Mouse (Mus musculus): ENCODE data around the gene Lnx2. TPM values are rescaled to one million over a fixed set of nuclear protein-coding genes. Genes with fewer than 3 reads are reported as not detected.
A peak's percentile ranks its signal among the peaks of the same experiment; 100 is the strongest.

Gene Lnx2
- total RNA-seq, 2 experiments from 2014 or later: 16.5 to 16.6 TPM

DNA sequence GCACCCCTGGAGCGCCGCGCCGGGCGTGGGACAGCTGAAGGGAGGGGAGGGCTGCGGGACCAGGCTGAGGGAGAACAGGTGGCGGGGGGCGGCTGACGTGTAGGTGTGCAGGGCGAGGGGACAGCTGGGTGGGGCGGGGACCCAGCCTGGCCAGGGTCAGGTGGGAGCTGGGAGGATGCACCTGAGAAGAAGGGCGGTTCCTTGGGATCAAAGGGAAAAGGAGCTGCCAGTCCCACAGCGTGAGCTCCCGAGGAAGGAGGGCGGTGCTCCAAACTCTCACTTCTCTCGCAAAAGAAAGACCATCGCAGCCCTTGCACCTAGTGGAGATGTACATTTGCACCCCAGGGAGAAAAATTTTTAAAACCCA, 396 bp upstream of the Lnx2 start, which contains the start of gene Polr1d:
TSS of gene Polr1d (plus strand) at position 252 of the 367 bp plus-strand sequence.
- no peak for DNase-seq

DNA sequence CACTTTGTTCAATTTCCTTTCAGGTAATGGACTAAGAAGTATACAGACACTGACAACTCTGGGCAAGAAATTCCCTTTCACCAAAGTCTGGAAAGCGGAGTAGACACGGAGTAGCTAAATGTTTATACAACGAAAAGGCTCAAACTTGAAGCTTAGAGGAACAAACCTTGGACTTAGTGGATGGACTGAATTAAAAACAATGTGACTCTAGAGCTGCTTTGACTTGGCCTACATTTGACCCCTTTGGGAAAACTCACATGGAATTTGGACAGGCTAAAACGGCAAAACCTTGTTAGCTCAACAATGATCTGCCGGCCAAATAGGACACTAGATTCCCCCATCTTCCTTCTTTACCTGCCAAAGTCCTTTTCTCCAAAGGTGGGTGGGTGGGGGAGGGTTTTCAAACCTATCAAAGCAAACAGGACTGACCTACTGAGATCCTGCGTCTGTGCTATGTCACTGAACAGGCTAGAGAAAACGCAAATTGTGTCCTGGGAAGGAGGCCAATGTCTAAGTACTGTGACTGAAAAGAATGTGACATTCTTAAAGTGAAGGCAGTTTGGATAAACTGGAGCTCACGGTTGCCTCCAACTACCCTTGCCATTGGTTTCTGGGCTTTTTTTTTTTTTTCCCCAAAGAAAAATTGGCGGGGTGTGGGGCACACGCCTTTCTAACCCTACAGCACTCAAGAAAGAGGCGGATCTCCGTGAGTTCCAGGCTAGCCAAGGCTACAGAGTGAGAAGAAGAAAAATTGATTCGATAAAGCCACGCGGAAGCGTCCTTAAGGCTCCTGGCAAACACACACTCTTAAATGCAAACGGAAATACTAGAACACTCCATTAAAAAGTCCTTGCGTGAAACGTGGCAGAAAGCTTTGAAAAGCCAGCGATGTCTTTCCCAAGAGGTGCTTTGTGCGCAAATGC, 1.0 kb downstream of the Lnx2 start:
- DNase-seq: peak; percentile 70

DNA sequence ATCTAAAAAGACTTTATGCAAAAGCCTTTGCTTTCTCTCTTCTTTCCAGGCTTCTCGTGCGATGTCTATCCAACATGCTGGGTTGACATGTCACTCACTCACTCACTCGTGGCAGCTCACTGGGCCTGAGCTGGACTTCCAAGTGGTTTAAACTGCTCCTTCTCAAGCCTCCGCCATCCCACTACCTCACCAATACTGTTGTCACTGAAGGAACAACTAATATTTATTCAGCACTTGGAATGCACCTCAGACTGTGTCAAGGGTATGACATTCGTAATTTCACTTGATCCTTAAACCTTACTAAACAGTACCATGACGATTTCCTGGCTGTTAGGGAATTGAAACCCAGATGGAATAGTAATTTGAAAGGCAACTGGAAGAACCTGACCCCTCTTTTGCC, 2.6 kb downstream of the Lnx2 start:
- no peak for DNase-seq

DNA sequence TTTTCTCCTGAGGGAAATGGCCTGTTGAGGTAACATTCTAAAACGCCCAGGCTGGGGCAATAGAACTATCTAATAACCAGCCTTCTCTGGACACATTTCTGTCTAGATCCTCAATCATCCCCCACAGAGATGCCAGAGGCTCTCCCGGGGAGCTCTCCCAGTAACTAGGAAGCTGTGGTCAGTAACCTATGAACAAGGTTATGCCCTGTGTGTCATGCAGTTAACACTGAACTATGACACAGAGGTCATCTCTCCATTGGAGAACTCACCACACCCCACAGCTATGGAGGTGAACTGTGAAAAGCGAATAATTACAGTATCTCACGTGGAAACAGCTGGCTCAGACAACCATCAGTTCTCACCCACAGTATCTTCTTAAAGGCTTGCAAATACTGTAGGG, 4.5 kb downstream of the Lnx2 start:
- no peak for DNase-seq

DNA sequence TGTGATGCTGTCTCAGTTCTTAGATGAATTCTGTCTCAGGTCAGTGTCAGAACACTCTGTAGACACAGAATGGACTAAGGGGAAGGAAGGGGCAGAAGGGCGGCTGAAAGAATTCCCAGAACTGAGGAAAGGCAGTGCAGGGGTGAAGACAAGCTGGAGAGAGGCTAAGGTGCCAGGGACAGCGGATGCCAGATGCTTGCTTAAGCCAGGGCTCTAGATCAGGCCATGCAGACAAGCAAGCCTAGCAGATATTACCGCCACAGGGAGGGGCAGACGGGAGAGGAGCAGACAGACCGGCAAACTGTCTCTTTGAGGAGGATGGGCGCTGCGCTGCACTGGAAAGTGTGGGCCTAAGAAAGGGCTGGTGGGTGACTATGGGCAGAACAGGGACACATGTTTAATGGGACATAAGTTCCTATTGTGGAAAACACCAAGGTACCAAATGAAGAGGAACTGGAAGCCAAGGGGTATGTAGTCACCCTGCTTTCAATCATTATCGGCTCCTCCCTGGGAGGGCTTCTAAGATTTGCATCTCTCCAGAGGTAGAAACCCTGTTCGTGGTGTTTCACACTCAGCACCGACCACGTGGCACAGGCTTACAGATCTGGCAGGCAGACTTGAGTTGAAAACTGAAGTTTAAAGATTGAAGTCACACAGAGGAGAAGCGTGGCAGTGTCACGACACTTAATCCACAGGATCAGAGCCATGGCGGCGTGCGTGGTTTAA, 5.4 kb downstream of the Lnx2 start:
- DNase-seq: peak; percentile 27

DNA sequence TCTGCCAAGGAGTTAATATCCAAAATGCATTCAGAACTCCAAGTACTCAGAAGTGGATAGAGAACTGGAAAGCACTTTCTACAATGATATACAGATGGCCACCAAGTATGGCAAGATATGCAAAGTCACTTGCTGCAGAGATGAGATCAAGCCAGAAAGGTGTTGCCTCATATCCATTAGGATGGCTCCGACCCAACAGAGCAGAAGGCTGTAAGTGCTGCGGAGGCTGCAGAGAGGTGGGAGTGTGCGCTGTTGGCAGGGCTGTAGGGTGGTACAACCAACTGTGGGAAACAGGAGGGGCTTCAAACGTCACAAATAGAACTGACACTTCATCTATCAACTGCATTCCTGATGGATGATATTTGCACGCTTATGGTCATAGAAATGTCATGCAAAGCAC, 7.5 kb downstream of the Lnx2 start:
- no peak for DNase-seq

DNA sequence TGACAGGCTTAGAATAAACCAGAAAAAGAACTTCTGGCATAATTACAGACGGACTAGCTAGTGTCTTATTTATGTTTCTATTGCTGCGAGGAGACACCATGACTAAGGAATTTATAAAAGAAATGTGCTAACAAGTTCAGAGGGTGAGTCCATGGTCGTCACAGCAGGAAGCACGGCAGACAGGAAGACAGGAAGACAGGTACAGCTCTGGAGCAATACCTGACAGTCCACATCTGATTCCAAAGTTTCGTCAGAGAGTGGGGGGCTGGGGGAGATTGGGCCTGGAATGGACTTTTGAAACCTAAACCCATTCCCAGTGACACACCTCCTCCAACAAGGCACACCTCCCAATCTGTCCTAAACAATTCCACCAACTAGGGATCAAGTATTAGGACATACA, 9.4 kb downstream of the Lnx2 start:
- no peak for DNase-seq

DNA sequence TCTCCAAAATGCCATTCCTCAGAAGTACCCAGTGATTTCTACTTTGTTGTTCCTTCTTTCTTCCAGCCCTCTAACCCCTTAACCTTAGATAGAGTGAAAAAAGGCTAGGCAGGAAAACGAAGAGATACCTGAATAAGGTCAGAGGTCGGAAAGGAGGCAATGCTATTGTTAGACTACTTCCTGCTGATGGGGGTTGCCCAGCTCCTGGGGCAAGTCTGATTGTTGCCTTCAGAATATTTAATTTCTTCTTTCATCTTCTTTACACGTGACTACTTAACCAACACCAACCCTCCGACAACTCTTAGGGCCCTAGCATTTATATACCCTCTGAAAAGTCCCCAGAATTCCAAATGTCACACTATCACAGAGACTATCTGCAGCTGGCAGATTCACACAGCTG, 10.3 kb downstream of the Lnx2 start:
- DNase-seq: no peak

DNA sequence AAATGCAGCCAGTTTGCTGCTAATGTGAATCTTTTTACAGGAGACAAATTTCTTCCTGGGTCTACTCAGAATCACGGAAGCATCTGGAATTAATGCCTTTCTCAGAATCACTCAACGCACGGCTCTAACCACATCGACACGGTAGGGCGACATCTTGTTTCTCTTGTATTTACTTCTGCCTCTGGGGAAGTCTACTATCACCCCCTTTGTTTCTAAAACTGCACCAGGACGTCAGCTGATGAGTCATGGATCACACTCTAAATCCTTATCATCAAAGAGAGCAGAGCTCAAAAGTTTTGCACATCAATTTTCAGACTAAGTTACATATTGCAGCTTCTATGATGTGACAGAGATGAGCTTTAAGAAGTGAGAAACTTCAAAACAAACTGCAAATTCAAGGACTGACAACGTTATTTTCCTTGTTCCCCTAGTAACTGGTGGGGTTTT, 13.1 kb downstream of the Lnx2 start:
- DNase-seq: no peak

DNA sequence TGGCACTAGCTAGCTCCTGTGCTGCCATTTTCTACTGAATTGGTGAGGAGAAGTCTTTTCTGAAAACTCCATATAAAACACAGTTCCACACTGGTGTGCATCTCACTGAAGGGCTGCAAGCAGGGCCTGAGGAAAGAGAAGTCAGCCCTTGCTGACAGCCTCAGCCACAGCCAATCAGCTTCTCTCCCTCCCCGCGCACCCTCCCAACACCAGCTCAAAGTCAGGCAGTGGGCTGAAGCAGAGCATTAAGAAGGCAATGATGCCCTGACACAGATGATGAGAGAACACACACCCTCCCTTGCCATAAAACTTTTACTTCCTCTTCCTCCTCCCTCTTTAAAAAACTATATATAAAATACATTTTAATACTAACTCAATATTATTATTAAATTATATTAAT, 16.4 kb downstream of the Lnx2 start:
- no peak for DNase-seq

DNA sequence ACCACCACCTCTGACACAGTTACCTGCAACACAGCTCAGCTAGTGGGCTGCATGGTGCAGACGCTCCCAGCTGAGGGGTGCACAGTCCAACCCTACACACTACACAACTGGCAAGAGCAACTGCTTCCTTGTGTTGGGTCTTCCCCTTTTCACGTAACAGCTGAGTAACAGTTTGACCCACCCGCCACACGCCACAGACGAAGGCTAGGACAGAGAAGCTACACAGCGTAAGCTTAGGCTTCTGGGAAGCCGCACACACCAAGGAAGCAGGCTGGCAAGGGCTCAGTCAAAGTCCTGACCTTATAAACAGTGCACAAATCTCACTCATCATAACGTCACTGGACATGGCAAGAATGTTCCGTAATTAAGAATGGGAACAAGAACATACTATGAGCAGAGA, 17.1 kb downstream of the Lnx2 start:
- DNase-seq: no peak

DNA sequence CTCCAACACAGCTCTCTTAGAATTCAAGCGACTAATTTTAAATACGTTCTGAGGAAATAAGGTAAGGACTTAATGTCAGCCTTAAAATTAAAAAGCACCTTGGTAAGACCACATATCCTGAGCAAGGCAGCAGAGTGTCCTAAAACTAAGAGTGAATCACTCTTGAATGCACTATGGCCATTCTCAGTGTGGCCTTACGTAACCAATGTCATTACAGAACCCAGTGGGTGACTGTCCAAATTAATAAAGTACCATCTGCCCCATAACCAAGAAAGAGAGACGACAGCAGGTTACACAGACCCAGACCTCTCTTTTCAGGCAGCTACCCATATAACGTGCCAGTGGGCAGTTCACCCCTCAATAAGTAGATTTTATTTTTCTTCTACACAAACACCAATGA, 17.7 kb downstream of the Lnx2 start:
- DNase-seq: no peak

DNA sequence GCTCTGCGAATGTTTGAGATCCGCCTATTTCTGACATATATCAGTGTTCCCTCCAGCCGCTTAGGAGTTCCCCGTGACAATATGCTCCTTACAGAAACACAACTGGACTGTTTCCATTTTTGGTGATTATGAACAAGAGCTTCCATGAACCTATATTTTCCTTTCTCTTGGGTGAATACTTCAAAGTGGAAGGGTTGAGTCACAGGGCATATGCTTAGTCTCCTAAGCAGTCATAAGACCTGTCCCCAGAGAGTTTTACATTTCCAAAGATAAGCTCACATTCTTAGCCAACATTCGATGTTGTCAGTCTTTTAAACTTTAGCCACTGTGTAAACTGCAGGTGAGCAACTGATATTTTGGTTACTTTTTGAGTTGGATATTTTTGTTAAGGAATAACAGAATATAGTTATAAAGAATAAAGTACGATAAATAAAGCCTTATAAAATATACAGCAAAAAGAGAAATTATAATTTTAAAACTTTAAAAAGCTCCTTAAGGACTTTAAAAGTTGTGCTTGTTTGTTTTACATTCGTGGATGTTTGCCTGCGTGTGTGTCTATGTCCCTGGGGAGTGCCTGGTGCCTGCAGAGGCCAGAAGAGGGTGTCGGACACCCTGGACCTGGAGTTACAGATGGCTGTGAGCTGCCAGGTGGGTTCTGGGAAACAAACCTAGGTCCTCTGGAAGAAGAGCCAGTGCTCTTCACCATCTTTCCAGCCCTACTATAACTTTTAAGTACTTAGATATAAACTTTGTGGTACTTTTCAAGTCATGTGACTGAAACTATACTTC, 18.6 kb downstream of the Lnx2 start:
- no peak for DNase-seq

DNA sequence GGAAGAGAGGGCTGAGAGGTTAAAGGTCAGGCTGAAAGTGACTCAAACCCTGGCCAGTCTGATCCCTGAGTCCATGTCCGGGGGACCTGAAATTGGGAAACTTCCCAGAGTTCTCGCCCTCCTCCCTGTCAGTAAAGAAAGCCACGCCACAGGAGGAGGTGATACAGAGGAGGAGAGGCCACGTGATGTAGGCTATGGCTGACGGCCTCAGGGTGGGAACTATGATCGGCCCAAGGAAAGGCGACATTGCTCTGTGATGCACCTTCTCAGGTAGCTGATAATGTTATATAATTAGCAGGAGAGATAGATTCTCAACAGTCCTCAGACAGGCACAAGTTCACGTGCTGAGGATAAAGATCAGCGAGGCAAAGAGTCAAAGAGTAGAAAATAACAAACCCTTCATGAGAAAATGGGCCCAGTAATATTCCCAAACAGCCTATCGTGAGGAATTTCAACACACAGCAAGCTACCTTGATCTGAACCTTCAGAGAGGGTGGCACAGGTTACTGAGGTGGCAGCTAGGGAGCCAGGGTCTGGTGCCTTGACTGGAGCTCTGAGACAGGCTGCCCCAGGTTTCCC, 19.6 kb downstream of the Lnx2 start:
- no peak for DNase-seq

DNA sequence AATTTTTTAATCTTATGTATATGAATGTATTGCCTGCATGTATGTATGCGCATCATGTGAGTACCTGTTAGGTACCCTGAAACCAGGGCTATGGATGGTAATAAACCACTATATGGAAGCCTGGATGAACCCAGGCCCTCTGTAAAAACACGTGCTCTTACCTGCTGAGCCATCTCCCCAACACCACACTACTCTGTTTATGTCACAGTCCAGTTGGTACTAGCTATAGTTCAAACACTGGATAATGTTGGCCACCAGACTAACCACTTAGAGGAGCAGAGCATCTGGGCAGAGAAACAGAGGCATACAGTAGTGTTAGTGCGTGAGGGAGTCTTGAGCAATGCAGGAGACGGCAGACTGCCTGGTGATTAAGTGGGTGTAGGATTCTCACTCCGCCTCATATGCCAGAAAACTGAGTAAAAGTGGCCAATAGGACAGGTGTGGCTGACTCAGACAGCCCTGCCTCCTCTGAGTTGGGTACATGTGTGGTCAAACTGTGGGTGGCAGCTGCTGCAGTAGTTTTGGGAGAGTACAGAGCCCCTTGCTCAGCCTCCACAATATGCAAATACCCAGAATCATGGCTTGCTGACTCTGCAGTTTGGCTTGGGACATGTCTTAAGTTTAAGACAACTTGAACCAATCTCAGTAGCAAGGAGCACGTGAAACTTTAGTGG, 20.7 kb downstream of the Lnx2 start:
- DNase-seq: no peak

DNA sequence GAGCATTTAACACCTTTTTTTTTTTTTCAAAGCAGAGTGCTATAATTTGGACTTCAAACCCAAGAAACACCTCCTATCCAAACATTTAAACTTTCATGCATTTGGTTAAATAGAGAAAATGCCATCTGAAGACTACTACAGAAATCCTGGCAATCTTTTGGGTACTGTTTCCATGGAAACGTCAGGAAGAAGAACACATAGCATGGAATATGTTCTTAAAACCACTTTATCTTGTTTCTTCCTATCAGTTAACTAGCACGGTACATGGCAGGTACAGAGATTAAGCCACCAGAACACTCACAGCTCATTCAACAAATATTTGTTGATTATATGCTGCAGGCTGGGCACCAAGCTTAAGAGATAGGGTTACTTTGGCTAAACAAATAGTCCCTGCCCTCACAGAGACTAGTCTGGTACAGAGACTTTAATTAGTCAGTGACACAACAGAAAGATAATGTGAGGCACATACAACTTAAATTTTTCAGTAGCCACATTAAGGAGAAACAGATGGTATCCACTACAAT, 21.6 kb downstream of the Lnx2 start:
- DNase-seq: no peak

DNA sequence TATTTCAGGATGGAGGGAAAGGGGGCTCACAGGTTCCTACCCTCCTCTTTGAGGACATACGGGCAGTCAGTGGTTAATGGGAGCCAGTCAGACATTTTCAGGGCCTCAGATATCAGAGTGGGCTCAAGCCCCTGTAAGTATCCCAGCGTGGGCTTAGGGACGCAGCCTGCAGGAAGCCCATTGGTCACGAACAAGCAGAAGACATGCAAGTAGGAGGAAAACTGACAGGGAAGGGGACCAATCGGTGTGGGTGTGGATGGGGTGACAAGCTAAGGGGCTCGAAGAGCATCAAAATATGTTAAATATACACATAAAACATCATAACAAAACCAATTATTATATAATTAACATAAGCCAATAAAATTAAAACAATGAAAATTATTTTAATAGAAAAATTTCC, 22.1 kb downstream of the Lnx2 start:
- DNase-seq: no peak

DNA sequence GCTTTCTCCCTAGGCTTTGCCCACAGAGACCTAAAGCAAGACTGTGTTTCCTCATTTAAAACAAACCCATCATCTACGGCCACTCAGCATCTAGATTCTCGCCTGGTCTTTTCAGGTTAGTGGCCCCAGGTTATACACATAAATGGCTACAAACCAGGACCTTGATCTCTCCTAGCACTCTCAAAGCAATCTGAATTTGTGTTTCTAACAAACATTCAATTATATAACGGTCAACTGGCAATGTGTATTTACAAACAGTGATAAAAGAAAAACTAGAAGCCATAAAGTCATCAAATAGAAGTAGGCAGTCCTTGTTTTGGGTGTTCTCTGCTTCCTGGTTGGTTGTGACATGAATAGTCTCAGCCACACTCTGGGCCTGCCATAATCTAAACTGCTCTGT, 22.9 kb downstream of the Lnx2 start:
- DNase-seq: no peak

DNA sequence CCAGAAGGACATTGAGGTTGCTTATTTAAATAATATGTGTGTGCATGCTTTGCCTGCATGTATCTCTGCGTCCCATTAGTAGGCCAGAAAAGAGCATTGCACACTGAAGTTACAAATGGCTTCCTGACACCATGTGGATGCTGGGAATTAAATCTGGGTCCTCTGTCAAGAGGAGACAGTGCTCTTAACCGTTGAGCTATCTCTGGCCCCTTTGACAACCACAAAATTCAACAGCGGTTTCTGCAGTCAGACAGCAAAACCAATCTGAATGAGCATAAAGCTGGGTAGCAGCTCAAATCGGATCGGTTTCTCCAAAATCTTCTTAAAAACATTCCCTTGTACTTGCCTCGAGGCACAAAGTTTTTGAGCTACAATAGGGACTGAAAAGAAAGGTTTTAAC, 23.3 kb downstream of the Lnx2 start:
- DNase-seq: no peak

DNA sequence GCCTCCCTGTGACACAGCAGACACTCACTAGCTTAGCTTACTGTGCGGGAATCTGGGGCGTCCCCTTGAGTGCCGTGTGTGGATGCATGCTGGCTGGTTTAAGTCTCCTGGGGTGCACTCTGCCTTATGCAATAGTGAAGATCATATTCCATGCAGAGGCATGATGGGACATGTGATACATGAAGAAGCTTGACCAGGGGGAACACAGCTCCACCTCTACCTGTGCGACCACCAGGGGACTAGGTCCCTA, 24.2 kb downstream of the Lnx2 start:
- DNase-seq: no peak

DNA sequence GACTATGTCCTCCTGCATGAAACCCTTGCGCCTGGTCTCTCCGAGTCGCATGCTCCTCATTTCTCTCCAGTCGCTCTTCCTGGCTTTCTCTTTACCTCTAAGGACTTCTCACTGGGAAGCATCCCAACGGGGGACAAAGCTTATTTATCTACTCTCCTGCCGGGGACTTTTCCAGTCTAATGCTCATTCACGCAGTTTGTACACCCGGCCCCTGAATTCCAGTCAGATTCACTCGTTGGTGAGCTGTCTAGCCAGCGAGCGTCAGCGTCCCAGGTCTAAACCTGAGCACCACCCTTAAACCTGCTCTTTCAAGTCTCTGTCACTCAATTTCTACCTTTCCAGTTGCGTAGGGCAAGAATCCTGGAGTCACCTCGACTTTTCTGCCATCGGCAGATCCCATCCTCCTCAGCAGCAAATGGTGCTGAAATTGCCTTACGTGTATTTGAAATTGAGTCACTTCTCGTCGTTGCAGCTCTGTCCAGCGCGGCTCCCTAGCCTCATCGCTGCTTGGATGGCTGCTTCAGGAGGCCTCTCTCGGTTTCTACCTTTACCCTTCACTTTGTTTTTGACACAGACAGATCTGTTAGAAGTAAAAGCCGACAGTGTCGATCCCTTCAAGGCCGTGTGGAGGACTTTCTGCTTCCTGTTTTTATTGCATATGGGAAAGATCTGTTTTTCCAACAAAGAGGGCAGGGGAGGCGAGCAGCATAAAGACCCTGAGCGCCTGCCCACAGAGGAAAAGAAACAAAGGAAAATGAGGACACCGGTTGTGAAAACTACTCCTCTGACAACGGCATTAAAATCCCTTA, 24.7 kb downstream of the Lnx2 start:
- DNase-seq: no peak
